Mouse (Mus musculus) C2C12 (cell line): Measurements from ENCODE around the gene C1qtnf5.

Source experiments
- CTCF ChIP-seq: IDR thresholded peaks from one replicate; pipeline ENCODE4 v1.5.1; 2011; ENCODE audit not compliant: control insufficient read depth, insufficient read depth, insufficient read length
- MAX ChIP-seq: IDR thresholded peaks from one replicate; pipeline ENCODE4 v1.6.1; 2011; ENCODE audit warnings: mild to moderate bottlenecking, control low read depth
- MYOD1 ChIP-seq: IDR thresholded peaks from one replicate; pipeline ENCODE4 v1.6.1; 2011; ENCODE audit warnings: low read depth; ENCODE audit not compliant: control insufficient read depth, insufficient read length

DNA sequence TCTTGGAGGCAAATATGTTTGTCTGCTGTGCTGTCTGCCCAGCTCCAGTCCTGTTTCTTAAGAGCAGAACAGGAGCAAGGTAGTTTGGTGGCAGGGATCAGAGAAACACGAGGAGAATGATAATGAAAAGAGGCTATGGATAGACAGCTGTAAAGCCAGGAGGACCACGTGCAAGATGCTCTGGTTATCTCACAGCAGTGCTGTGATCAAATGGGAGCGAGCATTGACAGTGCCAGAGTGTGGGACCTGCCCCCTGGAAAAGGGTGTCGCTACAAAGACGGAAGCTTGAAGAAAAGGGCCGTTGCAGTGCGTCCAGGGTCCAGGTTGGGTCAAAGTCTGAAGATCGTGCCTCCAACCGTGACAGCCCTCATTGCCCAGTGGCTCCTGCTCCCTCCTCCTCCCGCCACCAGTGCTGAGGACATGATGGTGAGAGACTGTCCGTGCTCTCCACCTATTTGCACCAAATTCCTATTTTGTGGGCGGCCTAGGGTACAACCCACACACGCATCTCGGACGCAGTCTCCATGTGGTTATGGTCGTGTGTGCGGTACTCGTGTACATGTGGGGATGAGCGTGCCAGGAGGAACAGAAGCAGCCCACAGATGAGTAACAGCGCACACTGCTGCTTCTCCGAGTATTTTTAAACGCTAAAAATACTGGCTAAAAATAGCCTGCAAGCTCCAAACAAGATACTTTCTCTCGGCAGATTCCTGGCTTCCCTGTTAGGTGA lies 23.5 kb upstream of the C1qtnf5 start:
- TF ChIP-seq CTCF, result no peak
- no peak for TF ChIP-seq MYOD1
- no peak for TF ChIP-seq MAX
